Mouse (Mus musculus) Patski (cell line): ENCODE measurements around the gene Cd300lb. TPM values are rescaled to one million over a fixed set of nuclear protein-coding genes. Genes with fewer than 3 reads are reported as not detected.

ENCODE experiments used
- ATAC-seq: fragments of 100-300 bp; one replicate; pipeline ENCODE4 v1.8.0; 2021
- CTCF ChIA-PET: fragments of 350-600 bp; sonication (Branson Sonifier 250); formaldehyde crosslinking; loops from one replicate; lab custom pipeline; 2022; ENCODE audit warnings: inconsistent platforms; lab: Charles Lee
- POLR2A ChIA-PET: fragments of 350-600 bp; sonication (Branson Sonifier 250); formaldehyde crosslinking; loops from one replicate; lab custom pipeline; 2022; ENCODE audit warnings: antibody characterized with exemption, inconsistent platforms; lab: Charles Lee
- DNase-seq: peaks from one replicate; pipeline ENCODE4 v3.0.0-alpha.2; 2011; ENCODE audit warnings: low read depth, low spot score
- H3K27me3 ChIP-seq: fragments of 371-371 bp; one replicate; pipeline ENCODE4 v1.5.1; 2021
- CTCF ChIP-seq: fragments of 100-300 bp; IDR thresholded peaks from one replicate; pipeline ENCODE4 v1.5.1; 2021
- in situ Hi-C: fragments of 300-500 bp; cut with MboI; formaldehyde crosslinking; loops from 3 replicates; pipeline ENCODE4 v1.11.1; 2018; ENCODE audit warnings: low pct_unique_long_range_greater_than_20kb, mixed read lengths
- polyA plus RNA-seq: library from polyadenylated mRNA; unstranded; gene quantifications from one replicate; pipeline ENCODE4 v1.2.3, GENCODE M21; 2021

Cd300lb gene
- 0.03 TPM for polyA plus RNA-seq

GRCm38 (mm10) chr11:114934144-114934543 lies at the start of gene Cd300lb:
Gene Cd300lb, minus strand, starts transcription at chr11:114934386.
- ATAC-seq: peak; percentile 44
- DNase-seq: no peak
- POLR2A ChIA-PET: interaction anchor here (1.0 kb wide), 1 partner anchor 12 kb away, joined by 3 read pairs; no protein-coding TSS in a partner anchor
- no peak for TF ChIP-seq CTCF
- H3K27me3 ChIP-seq: no peaks in the 10 kb centered on the region
- in situ Hi-C loops: no loop called here
- CTCF ChIA-PET: interaction anchor here (1.3 kb wide), 1 partner anchor 10 kb away, joined by 3 read pairs; no protein-coding TSS in a partner anchor

DNA sequence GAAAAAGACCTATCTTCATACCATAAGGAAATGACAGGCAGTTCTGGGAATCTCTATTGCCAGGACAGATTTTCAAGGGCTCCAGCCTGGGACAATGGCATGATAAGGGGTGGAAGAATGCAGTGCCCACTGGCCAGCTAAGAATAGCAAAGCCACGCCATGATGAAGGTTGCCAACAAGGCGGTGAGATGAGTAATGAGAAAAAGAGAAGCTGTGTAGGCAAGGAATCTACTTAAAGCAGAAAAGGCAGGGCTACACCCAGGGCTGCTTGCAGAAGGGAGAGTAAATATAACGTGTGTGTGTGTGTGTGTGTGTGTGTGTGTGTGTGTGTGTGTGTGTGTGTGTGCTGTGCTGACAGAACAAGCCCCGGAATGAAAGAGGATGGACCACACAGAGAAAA lies 47.7 kb upstream of the Cd300lb start:
- ChIA-PET CTCF (no interaction called here), POLR2A (no interaction called here)
- no peak for TF ChIP-seq CTCF
- ATAC-seq (no peak), DNase-seq (no peak)
- in situ Hi-C loops: no loop called here
- no peaks in the 10 kb centered on the region for H3K27me3 ChIP-seq

DNA sequence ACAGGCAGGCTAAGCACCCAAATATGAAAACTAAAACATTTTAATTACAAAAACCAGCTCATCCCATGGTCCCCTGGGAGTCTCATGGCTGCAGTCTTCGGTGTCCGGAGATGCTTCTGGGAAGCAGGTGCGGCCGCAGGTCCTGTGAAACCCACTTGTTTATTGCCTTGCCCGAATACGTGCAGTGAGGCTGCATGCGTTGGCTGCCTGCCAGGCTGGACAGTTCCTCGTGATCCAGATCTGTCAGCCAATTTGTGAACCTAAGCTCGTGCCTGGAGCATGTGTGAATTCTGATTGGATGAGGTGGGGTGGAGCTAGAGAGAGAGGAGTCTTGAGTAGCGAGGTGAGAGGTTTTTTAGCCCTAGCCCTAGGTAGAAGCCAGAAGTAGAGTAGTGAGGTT lies 38.5 kb upstream of the Cd300lb start:
- POLR2A ChIA-PET: no interaction called here
- no peaks in the 10 kb centered on the region for H3K27me3 ChIP-seq
- ATAC-seq: no peak
- in situ Hi-C loops: no loop called here
- TF ChIP-seq CTCF: no peak
- DNase-seq: no peak
- CTCF ChIA-PET: no interaction called here

GRCm38 (mm10) chr11:114968752-114969207 lies 34.6 kb upstream of the Cd300lb start, which contains the start of gene Cd300c:
Gene Cd300c, minus strand, starts transcription at chr11:114969157.
- DNase-seq: no peak
- ChIA-PET CTCF (no interaction called here), POLR2A (no interaction called here)
- H3K27me3 ChIP-seq: no peaks in the 10 kb centered on the region
- in situ Hi-C loops: no loop called here
- no peak for TF ChIP-seq CTCF
- ATAC-seq: no peak

DNA sequence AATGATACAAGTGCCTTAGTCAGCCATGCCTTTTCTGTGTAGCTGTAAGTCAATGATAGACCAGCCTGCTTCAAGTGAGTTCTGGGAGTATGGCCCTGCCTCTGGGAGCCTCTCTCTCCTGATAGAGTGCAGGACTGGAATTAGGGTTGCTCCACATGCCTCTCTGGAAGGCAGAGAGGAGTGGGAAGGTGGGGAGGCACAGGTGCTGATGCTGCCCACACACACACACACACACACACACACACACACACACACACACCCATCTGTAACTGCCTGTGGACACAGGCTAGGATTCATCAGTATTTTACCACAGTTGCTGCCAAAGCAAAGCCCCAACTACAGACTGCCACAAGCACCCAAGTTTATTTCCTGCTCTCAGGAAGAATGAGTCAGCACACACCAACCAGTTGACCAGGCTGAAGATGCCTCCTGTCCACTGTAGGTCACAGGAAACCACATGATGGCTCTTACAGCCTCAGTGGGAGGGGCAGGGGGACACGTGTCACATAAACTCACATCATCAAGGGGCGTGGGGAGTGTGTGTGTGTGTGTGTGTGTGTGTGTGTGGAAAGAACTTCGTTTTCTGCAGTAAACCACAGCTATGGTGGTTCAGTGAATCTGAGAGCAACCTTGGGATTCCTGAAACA lies 31.1 kb upstream of the Cd300lb start:
- CTCF ChIA-PET: no interaction called here
- POLR2A ChIA-PET: no interaction called here
- TF ChIP-seq CTCF: no peak
- no peaks in the 10 kb centered on the region for H3K27me3 ChIP-seq
- in situ Hi-C loops: no loop called here
- peak; percentile 57 for ATAC-seq
- DNase-seq: no peak

- DNase-seq: no peak
- TF ChIP-seq CTCF: no peak
- no peaks in the 10 kb centered on the region for H3K27me3 ChIP-seq
- in situ Hi-C loops: no loop called here
- ChIA-PET POLR2A (no interaction called here), CTCF (no interaction called here)
- no peak for ATAC-seq
Measured at GRCm38 (mm10) chr11:114960369-114960768, 26.2 kb upstream of the Cd300lb start.

- no peaks in the 10 kb centered on the region for H3K27me3 ChIP-seq
- ChIA-PET CTCF (interaction anchor here (1.3 kb wide), 1 partner anchor 9 kb away, joined by 3 read pairs; no protein-coding TSS in a partner anchor), POLR2A (interaction anchor here (1.0 kb wide), 1 partner anchor 12 kb away, joined by 3 read pairs; no protein-coding TSS in a partner anchor)
- ATAC-seq: no peak
- TF ChIP-seq CTCF: no peak
- no peak for DNase-seq
- in situ Hi-C loops: no loop called here
Measured at GRCm38 (mm10) chr11:114933591-114933990, 595 bp downstream of the Cd300lb start.

GRCm38 (mm10) chr11:114931041-114931440 lies 3.1 kb downstream of the Cd300lb start:
- TF ChIP-seq CTCF: no peak
- ChIA-PET CTCF (no interaction called here), POLR2A (no interaction called here)
- no peaks in the 10 kb centered on the region for H3K27me3 ChIP-seq
- in situ Hi-C loops: no loop called here
- DNase-seq (no peak), ATAC-seq (no peak)

DNA sequence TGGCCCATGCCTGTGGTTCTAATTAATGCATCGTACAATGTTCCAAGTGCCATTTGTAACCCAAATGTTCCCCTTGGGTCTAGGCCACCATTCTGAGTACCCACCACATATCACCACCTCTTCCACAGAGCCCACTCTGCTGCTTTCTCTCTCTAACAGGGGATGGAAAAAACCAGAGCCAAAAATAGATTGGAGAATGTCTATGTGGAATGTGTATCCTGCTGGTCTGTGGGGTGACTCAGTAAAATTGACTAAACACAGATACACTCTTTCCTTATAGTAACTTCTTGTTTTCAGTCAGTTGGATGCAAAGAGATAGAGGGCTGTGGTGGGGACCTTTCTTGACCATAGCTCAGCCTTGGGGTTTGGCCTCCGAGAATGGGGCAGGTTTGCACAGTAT lies 4.6 kb downstream of the Cd300lb start:
- DNase-seq (no peak), ATAC-seq (peak; percentile 34)
- no peak for TF ChIP-seq CTCF
- CTCF ChIA-PET: no interaction called here
- POLR2A ChIA-PET: no interaction called here
- in situ Hi-C loops: no loop called here
- H3K27me3 ChIP-seq: no peaks in the 10 kb centered on the region

GRCm38 (mm10) chr11:114923961-114924360 lies 10.2 kb downstream of the Cd300lb start:
- DNase-seq: no peak

GRCm38 (mm10) chr11:114922439-114922838 lies 11.7 kb downstream of the Cd300lb start:
- CTCF ChIA-PET: interaction anchor here (1.3 kb wide), 1 partner anchor 180 kb away, joined by 4 read pairs; no protein-coding TSS in a partner anchor
- no peak for DNase-seq
- in situ Hi-C loops: no loop called here
- TF ChIP-seq CTCF: no peak
- no peaks in the 10 kb centered on the region for H3K27me3 ChIP-seq
- POLR2A ChIA-PET: interaction anchor here (1.5 kb wide), 1 partner anchor 12 kb away, joined by 3 read pairs; the partner anchor contains the start of gene Cd300lb
- ATAC-seq: no peak

More at GRCm38 (mm10) chr11:114923961-114924360, 10.2 kb downstream of the Cd300lb start:
- ChIA-PET CTCF (interaction anchor here (0.7 to 0.9 kb wide), 2 partner anchors 10 to 178 kb away, joined by 3 read pairs; partner anchors contain the start of gene Cd300lb), POLR2A (no interaction called here)
- peak; percentile 60 for TF ChIP-seq CTCF
- no peak for ATAC-seq
- in situ Hi-C loops: no loop called here
- H3K27me3 ChIP-seq: no peaks in the 10 kb centered on the region
